Mouse (Mus musculus) embryonic facial prominence, embryonic 12.5 days (tissue): ENCODE results near the gene Hexim1. TPM values are rescaled to one million over a fixed set of nuclear protein-coding genes. Genes with fewer than 3 reads are reported as not detected.
A peak's percentile ranks its signal among the peaks of the same experiment; 100 is the strongest.

ENCODE experiments used
- ATAC-seq: fragments of 200-750 bp; cut with Nextera tagmentation; 2 replicates; pipeline ENCODE4 v1.8.0; 2017; ENCODE audit not compliant: insufficient number of reproducible peaks, insufficient read depth, low FRiP score, low TSS enrichment
- H3K27ac ChIP-seq: fragments of 300-500 bp; sonication (generic); 2 replicates; pipeline ENCODE4 v1.5.1; 2016; ENCODE audit warnings: mild to moderate bottlenecking
- H3K27me3 ChIP-seq: fragments of 300-500 bp; sonication (generic); 2 replicates; pipeline ENCODE4 v1.6.1; 2016; ENCODE audit warnings: mild to moderate bottlenecking, moderate library complexity
- H3K36me3 ChIP-seq: fragments of 300-500 bp; sonication (generic); 2 replicates; pipeline ENCODE4 v1.6.1; 2016; ENCODE audit warnings: mild to moderate bottlenecking
- H3K4me1 ChIP-seq: fragments of 300-500 bp; sonication (generic); 2 replicates; pipeline ENCODE4 v1.6.1; 2016
- H3K4me2 ChIP-seq: fragments of 300-500 bp; sonication (generic); replicated peaks from 2 replicates; pipeline ENCODE4 v1.6.1; 2016; ENCODE audit warnings: mild to moderate bottlenecking, moderate library complexity
- H3K4me3 ChIP-seq: fragments of 300-500 bp; sonication (generic); 2 replicates; pipeline ENCODE4 v1.5.1; 2016; ENCODE audit warnings: mild to moderate bottlenecking
- H3K9ac ChIP-seq: fragments of 300-500 bp; sonication (generic); 2 replicates; pipeline ENCODE4 v1.6.1; 2016; ENCODE audit warnings: mild to moderate bottlenecking, moderate library complexity
- H3K9me3 ChIP-seq: fragments of 300-500 bp; sonication (generic); 2 replicates; pipeline ENCODE4 v1.6.1; 2016; ENCODE audit warnings: mild to moderate bottlenecking, moderate library complexity
- WGBS: fragments of 180-500 bp; shearing (Covaris S2); methylation state at CpG from one replicate; pipeline ENCODE4 v1.1.7; 2016; 5-methylcytosine and 5-hydroxymethylcytosine counted together
- polyA plus RNA-seq: library from polyadenylated mRNA; unstranded; fragments of >200 nt; fragmentation: Nextera tagmentation; extraction: Ambion mirVana; gene quantifications from 2 replicates; pipeline ENCODE4 v1.2.1, GENCODE M21; 2016

The Hexim1 gene
- polyA plus RNA-seq, result 4.0 and 4.2 TPM in 2 replicates

DNA sequence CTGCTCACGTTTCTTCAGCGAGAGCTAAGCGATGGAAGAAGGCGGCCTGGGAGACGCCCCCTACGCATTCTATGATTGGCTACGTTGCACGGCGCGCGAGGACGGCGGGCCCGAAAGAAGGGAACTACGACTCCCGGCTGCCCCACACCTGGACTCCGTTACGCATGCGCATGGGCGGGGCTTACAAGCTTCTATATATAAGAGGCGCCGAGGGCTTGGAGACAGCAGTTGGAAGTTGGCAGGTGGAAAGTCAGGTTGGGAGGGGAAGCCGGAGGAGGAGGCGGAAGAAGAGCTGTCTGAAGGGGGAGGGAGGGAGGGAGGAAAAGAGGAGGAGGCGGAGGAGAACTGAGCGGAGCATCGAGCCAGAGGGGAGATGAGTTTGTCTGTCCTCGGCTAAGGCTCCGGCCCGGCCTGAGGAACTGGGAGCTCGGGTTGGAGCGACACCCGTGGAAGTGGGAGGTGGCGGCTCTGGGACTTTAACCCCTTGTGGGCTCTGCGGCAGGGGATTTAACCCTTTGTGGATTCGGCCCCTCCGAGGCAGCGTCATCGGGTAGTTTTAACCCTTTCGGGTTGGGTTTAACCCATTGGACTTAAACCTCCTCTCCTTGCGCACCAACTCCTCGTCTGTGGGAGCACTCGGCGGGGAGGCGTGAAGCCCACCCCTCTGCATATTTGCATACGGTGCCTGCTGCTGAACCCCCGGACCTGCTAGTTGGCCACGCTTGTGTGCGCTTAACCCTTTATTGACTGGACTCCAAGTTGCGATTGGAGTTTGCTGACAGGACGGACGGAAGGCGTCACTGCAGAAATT, at the start of gene Hexim1:
Gene Hexim1 (plus strand): TSS at position 224 of the 811 bp plus-strand sequence.
- Histone ChIP-seq H3K27me3 (peaks cover 2% of the 10 kb centered on the region), H3K27ac (peak within 1 kb of the TSS; percentile 91), H3K9ac (peak within 1 kb of the TSS; percentile 81), H3K36me3 (no peaks in the 10 kb centered on the region), H3K4me2 (peak within 1 kb of the TSS; percentile 91), H3K4me1 (peaks cover 20% of the 10 kb centered on the region), H3K9me3 (no peaks in the 10 kb centered on the region), H3K4me3 (peak within 1 kb of the TSS; percentile 66)
- peak; percentile 93 for ATAC-seq
- WGBS, result under 1% methylated on average over 53 of the region's 53 CpGs

DNA sequence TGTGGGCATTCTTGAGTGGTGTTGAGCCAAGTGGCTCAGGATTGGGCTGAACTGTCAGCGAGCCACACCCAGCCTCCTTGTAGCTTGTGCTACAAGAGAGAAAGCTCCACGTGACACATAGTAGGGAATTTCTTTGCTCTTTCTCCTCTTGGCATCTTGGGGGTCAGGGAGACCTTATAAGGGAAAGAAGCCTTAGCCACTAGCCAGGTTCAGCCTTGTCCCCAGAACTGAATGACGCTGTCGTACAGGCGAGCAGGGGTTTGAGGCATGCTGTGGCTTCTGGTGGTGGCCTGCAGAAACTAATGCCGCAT, 49.0 kb upstream of the Hexim1 start:
- Histone ChIP-seq H3K9me3 (no peaks in the 10 kb centered on the region), H3K9ac (no peak overlapping the region), H3K4me3 (no peak overlapping the region), H3K36me3 (peaks cover 80% of the 10 kb centered on the region), H3K27me3 (no peaks in the 10 kb centered on the region), H3K4me1 (no peaks in the 10 kb centered on the region), H3K27ac (0 out of 2 replicates have a peak overlapping the region, but pooled peaks have one; percentile 17), H3K4me2 (no peak overlapping the region)
- no peak for ATAC-seq
- 90% methylated on average over 6 of the region's 6 CpGs for WGBS

DNA sequence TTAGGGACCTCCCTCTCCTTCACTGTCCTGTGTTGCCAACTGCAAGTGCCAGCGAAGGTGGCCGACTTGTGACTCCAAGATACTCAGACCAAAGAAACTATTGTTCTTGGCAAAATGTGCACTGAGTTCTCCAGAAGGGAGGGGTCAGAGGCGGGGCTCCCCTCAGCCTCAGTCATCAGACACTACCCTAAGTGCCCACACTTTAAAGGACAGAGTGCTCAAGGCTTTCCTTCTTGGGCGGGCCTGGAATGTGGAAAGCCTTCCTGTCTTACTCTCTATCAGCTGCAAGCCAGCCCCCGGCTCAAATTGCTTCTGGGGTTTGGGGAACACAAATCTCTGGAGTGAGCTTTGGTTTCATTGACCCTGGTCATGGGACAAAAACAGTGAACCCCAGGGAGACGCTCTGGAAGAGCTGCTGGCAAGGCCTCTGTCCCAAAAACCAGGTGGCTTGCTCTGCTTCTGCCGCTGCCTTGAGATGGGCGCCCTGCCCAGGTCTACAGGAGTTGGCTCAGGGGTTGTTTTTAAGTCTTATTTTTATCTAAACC, 48.5 kb upstream of the Hexim1 start:
- H3K4me2 ChIP-seq, result no peak overlapping the region
- no peaks in the 10 kb centered on the region for H3K9me3 ChIP-seq
- H3K36me3 ChIP-seq, result peaks cover 77% of the 10 kb centered on the region
- WGBS, result 61% methylated on average over 8 of the region's 8 CpGs
- no peak for ATAC-seq
- H3K4me3 ChIP-seq, result no peak overlapping the region
- H3K4me1 ChIP-seq, result no peaks in the 10 kb centered on the region
- H3K27ac ChIP-seq, result 0 out of 2 replicates have a peak overlapping the region, but pooled peaks have one; percentile 17
- H3K27me3 ChIP-seq, result no peaks in the 10 kb centered on the region
- no peak overlapping the region for H3K9ac ChIP-seq

DNA sequence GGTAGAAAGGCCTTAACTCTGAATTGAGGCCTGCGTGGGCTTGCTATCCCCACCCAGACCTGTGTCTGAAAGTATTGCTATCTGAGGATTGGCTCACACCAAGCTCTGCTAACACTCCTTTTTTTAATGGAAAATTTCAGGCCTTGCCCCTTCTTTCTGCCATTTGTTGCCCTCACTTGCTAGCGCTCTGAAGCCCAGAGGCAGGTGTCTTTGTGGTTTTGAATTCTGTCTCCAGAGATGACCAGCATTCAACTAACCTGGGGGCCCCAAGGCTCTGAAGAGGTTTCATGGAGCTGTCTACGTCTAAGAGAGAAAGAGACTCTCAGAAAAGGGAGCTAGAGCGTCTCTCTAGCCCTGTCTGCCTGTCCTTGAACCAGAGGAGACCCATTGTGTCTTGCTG, 47.8 kb upstream of the Hexim1 start:
- Histone ChIP-seq H3K4me1 (no peaks in the 10 kb centered on the region), H3K4me2 (no peak overlapping the region), H3K27ac (no peak overlapping the region), H3K4me3 (no peak overlapping the region), H3K27me3 (no peaks in the 10 kb centered on the region), H3K9me3 (no peaks in the 10 kb centered on the region), H3K9ac (no peak overlapping the region), H3K36me3 (peaks cover 72% of the 10 kb centered on the region)
- ATAC-seq, result no peak
- WGBS, result 92% methylated on average over 4 of the region's 4 CpGs

DNA sequence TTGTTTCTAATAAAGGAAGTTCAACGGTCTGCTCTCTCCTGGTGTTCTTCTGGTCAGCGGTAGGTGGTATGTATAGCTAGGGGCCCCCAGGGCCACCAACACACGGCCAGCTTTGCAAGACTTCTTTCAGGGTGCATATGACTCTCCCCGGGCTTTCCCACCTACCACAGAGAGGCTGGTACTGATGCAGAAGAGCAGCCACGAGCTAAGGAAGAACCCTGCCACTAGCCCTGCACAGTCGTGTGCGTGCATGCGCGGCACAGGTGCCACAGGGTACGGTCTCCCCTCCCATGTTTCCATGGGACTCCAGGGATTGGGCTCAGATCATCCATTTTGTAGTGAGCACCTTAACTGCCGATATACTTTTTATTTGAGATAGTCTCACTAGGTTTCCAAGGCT, 47.1 kb upstream of the Hexim1 start:
- Histone ChIP-seq H3K4me2 (no peak overlapping the region), H3K4me1 (no peaks in the 10 kb centered on the region), H3K4me3 (no peak overlapping the region), H3K9ac (no peak overlapping the region), H3K27ac (no peak overlapping the region), H3K36me3 (peaks cover 66% of the 10 kb centered on the region), H3K27me3 (no peaks in the 10 kb centered on the region), H3K9me3 (no peaks in the 10 kb centered on the region)
- no peak for ATAC-seq
- 94% methylated on average over 11 of the region's 11 CpGs for WGBS

DNA sequence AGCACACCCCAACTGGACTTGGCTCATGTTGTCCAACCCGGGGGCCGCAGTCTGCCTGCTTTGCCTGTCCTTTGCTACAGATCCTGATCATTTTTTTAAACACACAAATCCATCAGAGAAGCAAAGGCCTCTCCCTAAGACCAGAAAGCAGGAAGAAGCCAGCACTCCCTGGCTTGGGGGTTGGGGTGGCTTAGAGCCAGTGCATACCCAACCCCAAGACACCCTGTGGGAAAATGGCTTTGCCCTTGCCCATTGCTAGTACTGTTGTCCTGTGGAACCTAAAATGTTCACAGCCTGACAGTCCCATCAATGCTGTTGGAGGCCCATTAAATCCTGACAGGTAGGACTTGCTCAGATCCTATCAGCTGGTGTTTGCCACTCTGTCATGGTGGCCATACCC, 46.3 kb upstream of the Hexim1 start:
- Histone ChIP-seq H3K4me1 (no peaks in the 10 kb centered on the region), H3K36me3 (peaks cover 57% of the 10 kb centered on the region)

DNA sequence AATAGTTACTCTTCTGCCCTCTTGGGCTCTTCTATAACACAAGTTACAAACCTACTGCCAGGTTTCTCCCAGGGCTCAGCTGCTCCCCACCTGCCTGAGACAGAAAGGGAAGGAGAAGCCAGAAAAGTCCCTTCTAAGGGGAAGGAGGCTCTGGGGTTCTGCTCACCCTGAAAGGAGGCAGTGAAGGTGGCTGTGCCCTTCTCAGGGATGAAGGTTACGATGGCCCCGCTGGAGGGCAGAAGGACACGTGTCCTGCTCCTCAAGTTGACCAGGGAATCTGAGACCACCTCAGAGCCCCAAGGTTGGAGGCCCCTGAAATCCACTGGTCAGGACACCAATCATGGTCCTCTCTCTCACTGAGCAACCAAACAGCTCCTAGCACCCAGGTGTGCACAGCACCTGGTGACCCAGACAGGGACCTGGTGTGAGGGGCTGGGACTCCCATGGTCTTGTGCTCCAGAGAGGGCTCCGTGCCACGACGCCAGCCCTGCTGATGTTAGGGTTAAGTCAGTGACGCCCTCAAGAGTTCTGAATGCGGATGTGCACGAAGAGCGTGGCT, 45.6 kb upstream of the Hexim1 start:
- Histone ChIP-seq H3K4me1 (no peaks in the 10 kb centered on the region), H3K4me3 (no peak overlapping the region), H3K9ac (no peak overlapping the region), H3K27ac (no peak overlapping the region), H3K36me3 (peaks cover 52% of the 10 kb centered on the region), H3K4me2 (no peak overlapping the region), H3K27me3 (no peaks in the 10 kb centered on the region), H3K9me3 (no peaks in the 10 kb centered on the region)
- no peak for ATAC-seq
- 92% methylated on average over 10 of the region's 10 CpGs for WGBS

More for the DNA sequence above, 46.3 kb upstream of the Hexim1 start:
- no peak for ATAC-seq
- no peaks in the 10 kb centered on the region for H3K27me3 ChIP-seq
- H3K4me3 ChIP-seq, result no peak overlapping the region
- H3K9ac ChIP-seq, result no peak overlapping the region
- no peak overlapping the region for H3K4me2 ChIP-seq
- H3K9me3 ChIP-seq, result no peaks in the 10 kb centered on the region
- WGBS, result 98% methylated on average over 2 of the region's 2 CpGs
- H3K27ac ChIP-seq, result no peak overlapping the region

DNA sequence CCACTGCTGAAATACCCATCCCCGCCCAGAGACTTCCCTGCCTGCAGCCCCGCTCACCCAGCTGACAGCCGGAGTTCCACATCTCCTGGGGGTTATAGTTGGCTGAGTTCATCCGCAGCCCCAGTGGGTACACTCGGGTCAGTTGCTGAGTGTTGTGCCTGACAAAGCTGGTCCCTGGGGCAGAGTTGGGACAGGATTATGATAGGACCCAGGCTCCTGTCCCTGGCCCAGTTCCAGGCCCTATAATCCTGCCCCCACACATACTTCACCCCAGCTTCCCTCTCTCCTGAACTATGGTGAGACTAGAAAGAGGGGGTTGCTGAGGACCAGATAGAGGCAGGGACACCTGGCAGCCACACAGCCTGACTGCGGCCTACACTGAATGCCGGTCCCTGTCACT, 42.4 kb upstream of the Hexim1 start:
- peaks cover 22% of the 10 kb centered on the region for H3K36me3 ChIP-seq
- ATAC-seq, result no peak
- WGBS, result 90% methylated on average over 7 of the region's 7 CpGs

DNA sequence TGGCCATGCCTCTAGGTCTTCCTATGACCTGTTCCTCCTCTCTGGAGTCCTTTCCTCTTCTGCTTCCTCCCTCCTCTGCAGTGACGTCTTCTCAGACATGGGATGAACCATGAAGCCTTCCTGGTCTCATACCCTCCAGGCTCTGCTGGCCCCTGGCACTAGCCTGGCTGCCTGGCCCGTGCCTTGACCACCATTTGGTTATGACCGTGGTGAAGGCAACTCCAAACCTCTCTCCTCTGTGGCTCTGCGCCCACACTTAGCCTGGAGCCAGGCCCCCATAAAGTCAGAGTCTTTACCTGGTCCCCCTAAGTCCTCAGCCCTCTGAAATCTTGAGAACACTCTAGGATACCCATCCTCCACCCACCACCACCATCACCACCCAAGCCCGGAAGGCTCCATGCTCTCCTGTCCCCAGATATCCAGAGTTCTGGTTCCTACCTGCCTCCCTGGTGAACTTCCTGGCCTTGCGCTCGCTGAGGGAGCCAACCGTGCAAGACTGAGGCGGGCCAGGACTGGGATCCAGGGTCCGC, 41.8 kb upstream of the Hexim1 start:
- Histone ChIP-seq H3K9ac (no peak overlapping the region), H3K4me2 (no peak overlapping the region), H3K27me3 (peaks cover 5% of the 10 kb centered on the region; the same call in 1 of the 2 replicates), H3K4me3 (no peak overlapping the region), H3K4me1 (no peaks in the 10 kb centered on the region), H3K27ac (no peak overlapping the region), H3K36me3 (peaks cover 17% of the 10 kb centered on the region), H3K9me3 (no peaks in the 10 kb centered on the region)
- 56% methylated on average over 10 of the region's 10 CpGs for WGBS
- ATAC-seq, result no peak

More for the DNA sequence above, 42.4 kb upstream of the Hexim1 start:
- no peak overlapping the region for H3K4me3 ChIP-seq
- H3K27ac ChIP-seq, result no peak overlapping the region
- H3K9ac ChIP-seq, result no peak overlapping the region
- H3K27me3 ChIP-seq, result 0 out of 2 replicates have a peak, but pooled peaks cover 2% of the 10 kb centered on the region
- no peak overlapping the region for H3K4me2 ChIP-seq
- H3K9me3 ChIP-seq, result no peaks in the 10 kb centered on the region
- H3K4me1 ChIP-seq, result no peaks in the 10 kb centered on the region

DNA sequence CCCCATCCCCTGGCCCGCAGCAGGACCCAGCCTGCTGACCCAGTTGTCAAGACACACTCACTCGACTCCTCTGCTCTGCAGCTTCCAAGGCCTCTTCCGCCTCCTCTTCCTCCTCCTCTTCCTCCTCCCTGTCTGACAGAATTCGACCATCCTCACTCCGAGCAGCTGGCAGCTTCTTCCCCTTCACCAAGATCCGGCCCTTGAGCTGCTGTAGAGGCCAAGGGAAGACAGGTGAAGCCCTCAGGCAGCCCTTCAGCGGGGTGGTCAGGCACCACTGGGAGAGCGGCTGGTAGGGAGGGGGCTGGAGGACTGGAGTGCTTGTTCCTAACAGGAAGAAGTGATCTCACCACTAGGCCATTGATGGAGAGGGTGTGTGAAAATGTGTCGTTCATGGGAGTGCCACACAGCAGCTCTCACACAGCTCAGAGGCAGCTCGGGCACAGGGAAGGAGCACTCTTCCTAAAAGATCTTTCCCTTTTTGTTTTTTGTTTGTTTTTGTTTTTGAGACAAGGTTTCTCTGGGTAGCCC, 41.2 kb upstream of the Hexim1 start:
- ATAC-seq, result no peak
- Histone ChIP-seq H3K4me3 (no peak overlapping the region), H3K36me3 (peaks cover 10% of the 10 kb centered on the region), H3K4me1 (no peaks in the 10 kb centered on the region), H3K9ac (0 out of 2 replicates have a peak overlapping the region, but pooled peaks have one; percentile 17), H3K9me3 (no peaks in the 10 kb centered on the region), H3K27me3 (peaks cover 11% of the 10 kb centered on the region), H3K4me2 (no peak overlapping the region), H3K27ac (no peak overlapping the region)
- 17% methylated on average over 10 of the region's 10 CpGs for WGBS

DNA sequence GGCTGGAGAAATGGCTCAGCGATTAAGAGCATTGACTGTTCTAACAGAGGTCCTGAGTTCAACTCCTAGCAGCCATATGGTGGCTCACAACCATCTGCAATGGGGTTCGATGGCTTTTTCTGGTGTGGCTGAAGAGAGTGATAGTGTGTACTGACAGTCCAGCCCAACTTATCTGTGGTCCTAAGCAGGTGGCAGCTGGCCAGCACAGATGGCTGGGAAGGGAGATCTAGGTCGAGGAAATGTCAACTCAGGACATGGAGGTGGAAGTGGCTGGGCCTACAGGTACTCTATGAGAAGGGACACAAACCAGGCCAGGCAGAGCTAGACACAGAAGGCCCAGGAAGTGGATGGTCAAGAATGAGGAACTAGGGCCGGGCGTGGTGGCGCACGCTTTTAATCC, 40.0 kb upstream of the Hexim1 start:
- no peak for ATAC-seq
- H3K9ac ChIP-seq, result no peak overlapping the region
- H3K4me1 ChIP-seq, result peaks cover 8% of the 10 kb centered on the region
- no peak overlapping the region for H3K4me3 ChIP-seq
- H3K9me3 ChIP-seq, result no peaks in the 10 kb centered on the region
- H3K27me3 ChIP-seq, result peaks cover 22% of the 10 kb centered on the region
- no peak overlapping the region for H3K27ac ChIP-seq
- H3K36me3 ChIP-seq, result peaks cover under 1% of the 10 kb centered on the region; the same call in 1 of the 2 replicates
- no peak overlapping the region for H3K4me2 ChIP-seq
- 92% methylated on average over 7 of the region's 7 CpGs for WGBS
